Mouse (Mus musculus) hindbrain, embryonic 13.5 days (tissue): ENCODE results near the gene Zmym3. TPM values are rescaled to one million over a fixed set of nuclear protein-coding genes. Genes with fewer than 3 reads are reported as not detected.

Experiments used
- ATAC-seq: fragments of 200-750 bp; cut with Nextera tagmentation; 2 replicates; pipeline ENCODE4 v1.8.0; 2017; ENCODE audit warnings: moderate TSS enrichment; ENCODE audit not compliant: low FRiP score
- H3K27ac ChIP-seq: fragments of 300-500 bp; sonication (generic); 2 replicates; pipeline ENCODE4 v1.5.1; 2015; ENCODE audit warnings: inconsistent platforms, mild to moderate bottlenecking, moderate library complexity
- H3K27me3 ChIP-seq: fragments of 300-500 bp; sonication (generic); 2 replicates; pipeline ENCODE4 v1.6.1; 2015; ENCODE audit warnings: mild to moderate bottlenecking, inconsistent platforms
- H3K36me3 ChIP-seq: fragments of 300-500 bp; sonication (generic); 2 replicates; pipeline ENCODE4 v1.6.1; 2015; ENCODE audit warnings: mild to moderate bottlenecking, inconsistent platforms
- H3K4me1 ChIP-seq: fragments of 300-500 bp; sonication (generic); replicated peaks from 2 replicates; pipeline ENCODE4 v1.6.1; 2015; ENCODE audit warnings: inconsistent platforms
- H3K4me2 ChIP-seq: fragments of 300-500 bp; sonication (generic); 2 replicates; pipeline ENCODE4 v1.6.1; 2015; ENCODE audit warnings: inconsistent platforms, mild to moderate bottlenecking, moderate library complexity
- H3K4me3 ChIP-seq: fragments of 300-500 bp; sonication (generic); 2 replicates; pipeline ENCODE4 v1.5.1; 2015; ENCODE audit warnings: mild to moderate bottlenecking, inconsistent platforms
- H3K9ac ChIP-seq: fragments of 300-500 bp; sonication (generic); 2 replicates; pipeline ENCODE4 v1.6.1; 2015; ENCODE audit warnings: mild to moderate bottlenecking, inconsistent platforms
- H3K9me3 ChIP-seq: fragments of 300-500 bp; sonication (generic); 2 replicates; pipeline ENCODE4 v1.6.1; 2016; ENCODE audit warnings: inconsistent platforms
- WGBS: fragments of 180-500 bp; shearing (Covaris S2); methylation state at CpG from one replicate; pipeline ENCODE4 v1.1.7; 2015; 5-methylcytosine and 5-hydroxymethylcytosine counted together
- polyA plus RNA-seq: library from polyadenylated mRNA; unstranded; fragments of >200 nt; fragmentation: Nextera tagmentation; extraction: Ambion mirVana; gene quantifications from 2 replicates; pipeline ENCODE4 v1.2.1, GENCODE M21; 2015

Zmym3 gene
- polyA plus RNA-seq: 60.2 and 63.5 TPM in 2 replicates

- H3K4me2 ChIP-seq: peak within 1 kb of the TSS; percentile 58
- peaks cover 28% of the 10 kb centered on the region for H3K4me1 ChIP-seq
- no peak for ATAC-seq
- H3K27ac ChIP-seq: peak within 1 kb of the TSS; percentile 85
- no peaks in the 10 kb centered on the region for H3K9me3 ChIP-seq
- H3K27me3 ChIP-seq: no peaks in the 10 kb centered on the region
- peak within 1 kb of the TSS; percentile 53 for H3K4me3 ChIP-seq
- 30% methylated on average over 4 of the region's 4 CpGs for WGBS
- H3K9ac ChIP-seq: peak within 1 kb of the TSS; percentile 74
- H3K36me3 ChIP-seq: 0 out of 2 replicates have a peak, but pooled peaks cover 4% of the 10 kb centered on the region
These were observed at the start of gene Zmym3 for GRCm38 (mm10) chrX:101420700-101421095. TSS of gene Zmym3 (minus strand) at chrX:101420849.

GRCm38 (mm10) chrX:101451591-101451990 is 30.9 kb upstream of the Zmym3 start:
- ATAC-seq: no peak
- Histone ChIP-seq H3K4me3 (no peak overlapping the region), H3K27ac (no peak overlapping the region), H3K27me3 (no peaks in the 10 kb centered on the region), H3K36me3 (peaks cover 32% of the 10 kb centered on the region), H3K9me3 (no peaks in the 10 kb centered on the region), H3K4me1 (no peaks in the 10 kb centered on the region), H3K4me2 (no peak overlapping the region), H3K9ac (no peak overlapping the region)
- WGBS: 82% methylated on average over 3 of the region's 3 CpGs

DNA sequence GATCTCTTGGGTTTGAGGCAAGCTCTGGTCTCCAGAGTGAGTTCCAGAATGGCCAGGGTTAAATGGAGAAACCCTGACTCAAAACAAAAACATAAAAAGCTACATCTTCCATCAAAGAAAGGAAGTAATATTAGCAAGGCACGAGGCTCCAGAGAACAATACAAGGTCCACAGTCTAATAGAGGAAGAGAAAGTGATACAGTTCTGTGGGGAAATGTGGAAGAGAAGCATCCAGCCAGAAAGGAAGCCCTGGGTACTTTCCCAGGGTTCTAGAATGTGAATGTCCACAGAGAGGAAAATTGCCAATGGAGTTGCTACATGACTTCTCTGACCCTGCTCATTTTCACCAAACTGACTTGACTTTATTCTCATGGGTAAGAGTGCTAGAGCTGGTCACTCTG is 30.5 kb upstream of the Zmym3 start:
- Histone ChIP-seq H3K27ac (no peak overlapping the region), H3K4me3 (no peak overlapping the region), H3K4me2 (no peak overlapping the region), H3K36me3 (peaks cover 35% of the 10 kb centered on the region), H3K27me3 (no peaks in the 10 kb centered on the region), H3K9ac (no peak overlapping the region), H3K9me3 (no peaks in the 10 kb centered on the region), H3K4me1 (no peaks in the 10 kb centered on the region)
- ATAC-seq: no peak
- 56% methylated on average over 1 of the region's 1 CpGs for WGBS

DNA sequence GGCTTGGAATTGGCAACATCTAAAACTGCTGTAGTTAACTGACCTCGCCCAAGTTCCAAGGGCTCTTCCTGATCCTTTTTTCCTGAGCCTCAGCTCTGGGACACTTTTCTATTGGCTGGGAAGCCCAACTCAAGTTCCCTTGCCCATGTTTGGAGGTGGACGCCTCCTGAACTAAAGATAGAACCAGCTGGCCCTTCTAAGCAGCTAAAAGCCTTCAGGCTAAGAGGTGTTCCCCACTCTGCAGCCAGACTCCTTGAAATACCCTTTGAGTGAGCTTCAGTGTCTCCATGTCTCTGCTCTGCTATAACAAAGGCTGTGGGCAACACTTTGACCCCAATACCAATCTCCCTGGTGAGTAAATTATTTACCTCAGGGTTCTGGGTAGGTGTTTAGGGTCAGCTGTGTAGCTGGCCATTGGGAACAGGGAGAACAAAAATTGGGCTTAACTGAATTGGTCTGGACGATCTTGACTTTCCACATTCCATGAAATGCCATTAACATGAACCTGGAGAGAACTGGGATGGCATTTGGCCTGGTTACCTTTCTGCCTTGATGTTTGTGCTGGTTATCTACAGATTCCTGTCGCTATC is 28.3 kb upstream of the Zmym3 start, which contains the start of gene Itgb1bp2:
Gene Itgb1bp2, plus strand, starts transcription at position 203 of the 590 bp plus-strand sequence.
- Histone ChIP-seq H3K4me1 (no peaks in the 10 kb centered on the region), H3K27me3 (no peaks in the 10 kb centered on the region), H3K9ac (no peak within 1 kb of the TSS), H3K36me3 (peaks cover 55% of the 10 kb centered on the region), H3K9me3 (no peaks in the 10 kb centered on the region), H3K27ac (no peak within 1 kb of the TSS), H3K4me2 (no peak within 1 kb of the TSS), H3K4me3 (no peak within 1 kb of the TSS)
- 67% methylated on average over 4 of the region's 4 CpGs for WGBS
- ATAC-seq: no peak

DNA sequence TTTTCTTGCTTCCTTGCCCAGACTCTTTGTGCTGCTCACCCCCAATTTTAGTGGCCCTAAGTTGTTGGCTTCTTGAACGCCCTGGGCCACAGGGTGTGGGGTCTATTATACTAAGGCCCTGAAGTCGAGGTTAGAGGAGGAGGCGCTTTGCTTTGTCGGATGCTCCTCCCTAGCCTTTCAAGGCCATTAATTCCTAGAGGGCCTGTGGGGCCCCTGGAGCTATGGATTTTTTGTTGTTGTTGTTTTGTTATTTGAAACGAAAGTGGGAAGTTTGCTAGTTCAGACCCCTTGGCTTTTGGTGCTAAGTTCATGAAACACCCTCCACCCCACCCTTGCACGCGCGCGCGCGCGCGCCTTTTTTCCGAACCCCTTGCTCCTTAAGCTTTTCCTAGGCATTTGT is 9.3 kb upstream of the Zmym3 start:
- WGBS: 13% methylated on average over 14 of the region's 14 CpGs
- no peaks in the 10 kb centered on the region for H3K9me3 ChIP-seq
- peak; percentile 73 for ATAC-seq

DNA sequence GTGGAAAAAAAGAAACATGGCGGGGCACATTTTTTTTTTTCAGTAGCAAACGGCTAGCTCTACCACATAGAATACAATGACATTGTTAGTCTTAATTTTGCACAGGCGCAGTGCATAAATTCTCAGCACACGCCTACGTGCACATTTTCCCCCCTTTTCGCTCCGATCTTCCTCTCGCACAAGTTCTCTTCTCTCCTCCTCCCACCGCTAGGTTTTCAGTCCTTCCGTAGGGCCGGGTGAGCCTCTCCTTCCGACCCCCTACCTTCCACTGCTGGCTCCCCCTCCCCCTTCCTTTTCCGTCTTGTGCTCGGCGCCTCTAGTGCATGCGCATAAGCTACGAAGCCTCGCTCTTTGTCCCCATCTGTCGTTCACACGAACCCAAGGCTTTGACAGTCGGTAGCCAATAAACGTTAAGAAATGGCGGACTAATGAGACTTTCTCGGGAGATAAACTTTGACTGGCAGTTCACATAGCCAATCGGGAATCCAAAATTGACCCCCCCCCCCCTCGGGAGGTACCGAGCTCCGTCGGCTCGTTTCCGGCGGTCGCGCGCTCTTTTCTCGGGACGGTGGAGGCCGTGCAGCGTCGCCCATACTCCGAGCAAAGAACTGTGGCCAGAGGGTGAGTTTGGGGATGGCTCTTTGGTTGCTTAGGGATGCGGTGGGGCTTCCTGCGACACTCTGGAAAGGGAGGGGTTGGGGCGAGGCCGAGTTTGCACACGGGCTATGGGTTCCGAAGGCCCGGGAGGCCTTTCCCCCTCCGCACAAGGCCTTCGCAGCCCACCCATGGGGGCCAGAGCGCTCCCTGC is 8.7 kb upstream of the Zmym3 start, which contains the start of gene Nono:
Gene Nono, plus strand, starts transcription at position 177 of the 808 bp plus-strand sequence.
- 33% methylated on average over 50 of the region's 51 CpGs for WGBS
- peak within 1 kb of the TSS; percentile 57 for H3K4me2 ChIP-seq

More for the DNA sequence above, 9.3 kb upstream of the Zmym3 start:
- Histone ChIP-seq H3K4me2 (peak overlapping the region; percentile 57), H3K27me3 (no peaks in the 10 kb centered on the region), H3K27ac (peak overlapping the region; percentile 95), H3K36me3 (peaks cover 3% of the 10 kb centered on the region; the same call in 1 of the 2 replicates), H3K4me1 (peaks cover 20% of the 10 kb centered on the region), H3K4me3 (peak overlapping the region; percentile 62), H3K9ac (peak overlapping the region; percentile 81)

GRCm38 (mm10) chrX:101428785-101429141 is 8.1 kb upstream of the Zmym3 start:
- Histone ChIP-seq H3K27ac (peak overlapping the region; percentile 95), H3K9me3 (no peaks in the 10 kb centered on the region), H3K4me1 (peaks cover 20% of the 10 kb centered on the region), H3K36me3 (peaks cover 3% of the 10 kb centered on the region; the same call in 1 of the 2 replicates), H3K9ac (peak overlapping the region; percentile 24; the same call in 1 of the 2 replicates), H3K4me3 (peak overlapping the region; percentile 62), H3K27me3 (no peaks in the 10 kb centered on the region), H3K4me2 (peak overlapping the region; percentile 48)
- WGBS: 27% methylated on average over 7 of the region's 7 CpGs
- no peak for ATAC-seq

More for the DNA sequence above, 8.7 kb upstream of the Zmym3 start, which contains the start of gene Nono:
- Histone ChIP-seq H3K9me3 (no peaks in the 10 kb centered on the region), H3K4me3 (peak within 1 kb of the TSS; percentile 62), H3K36me3 (peaks cover 3% of the 10 kb centered on the region; the same call in 1 of the 2 replicates), H3K27ac (peak within 1 kb of the TSS; percentile 95), H3K27me3 (no peaks in the 10 kb centered on the region), H3K9ac (peak within 1 kb of the TSS; percentile 81), H3K4me1 (peaks cover 20% of the 10 kb centered on the region)
- peak; percentile 96 for ATAC-seq

GRCm38 (mm10) chrX:101427774-101428173 is 7.1 kb upstream of the Zmym3 start:
- 7% methylated on average over 1 of the region's 1 CpGs for WGBS

GRCm38 (mm10) chrX:101423462-101423861 is 2.8 kb upstream of the Zmym3 start:
- no peaks in the 10 kb centered on the region for H3K9me3 ChIP-seq
- 90% methylated on average over 2 of the region's 2 CpGs for WGBS
- peaks cover 11% of the 10 kb centered on the region for H3K4me1 ChIP-seq
- ATAC-seq: no peak
- H3K9ac ChIP-seq: no peak overlapping the region
- no peak overlapping the region for H3K4me3 ChIP-seq
- H3K27me3 ChIP-seq: no peaks in the 10 kb centered on the region
- H3K4me2 ChIP-seq: no peak overlapping the region
- H3K27ac ChIP-seq: no peak overlapping the region
- H3K36me3 ChIP-seq: no peaks in the 10 kb centered on the region

More at GRCm38 (mm10) chrX:101427774-101428173, 7.1 kb upstream of the Zmym3 start:
- H3K9me3 ChIP-seq: no peaks in the 10 kb centered on the region
- ATAC-seq: no peak
- no peaks in the 10 kb centered on the region for H3K27me3 ChIP-seq
- H3K4me3 ChIP-seq: no peak overlapping the region
- no peak overlapping the region for H3K27ac ChIP-seq
- no peak overlapping the region for H3K9ac ChIP-seq
- H3K4me2 ChIP-seq: no peak overlapping the region
- peaks cover 20% of the 10 kb centered on the region for H3K4me1 ChIP-seq
- peaks cover 3% of the 10 kb centered on the region; the same call in 1 of the 2 replicates for H3K36me3 ChIP-seq

DNA sequence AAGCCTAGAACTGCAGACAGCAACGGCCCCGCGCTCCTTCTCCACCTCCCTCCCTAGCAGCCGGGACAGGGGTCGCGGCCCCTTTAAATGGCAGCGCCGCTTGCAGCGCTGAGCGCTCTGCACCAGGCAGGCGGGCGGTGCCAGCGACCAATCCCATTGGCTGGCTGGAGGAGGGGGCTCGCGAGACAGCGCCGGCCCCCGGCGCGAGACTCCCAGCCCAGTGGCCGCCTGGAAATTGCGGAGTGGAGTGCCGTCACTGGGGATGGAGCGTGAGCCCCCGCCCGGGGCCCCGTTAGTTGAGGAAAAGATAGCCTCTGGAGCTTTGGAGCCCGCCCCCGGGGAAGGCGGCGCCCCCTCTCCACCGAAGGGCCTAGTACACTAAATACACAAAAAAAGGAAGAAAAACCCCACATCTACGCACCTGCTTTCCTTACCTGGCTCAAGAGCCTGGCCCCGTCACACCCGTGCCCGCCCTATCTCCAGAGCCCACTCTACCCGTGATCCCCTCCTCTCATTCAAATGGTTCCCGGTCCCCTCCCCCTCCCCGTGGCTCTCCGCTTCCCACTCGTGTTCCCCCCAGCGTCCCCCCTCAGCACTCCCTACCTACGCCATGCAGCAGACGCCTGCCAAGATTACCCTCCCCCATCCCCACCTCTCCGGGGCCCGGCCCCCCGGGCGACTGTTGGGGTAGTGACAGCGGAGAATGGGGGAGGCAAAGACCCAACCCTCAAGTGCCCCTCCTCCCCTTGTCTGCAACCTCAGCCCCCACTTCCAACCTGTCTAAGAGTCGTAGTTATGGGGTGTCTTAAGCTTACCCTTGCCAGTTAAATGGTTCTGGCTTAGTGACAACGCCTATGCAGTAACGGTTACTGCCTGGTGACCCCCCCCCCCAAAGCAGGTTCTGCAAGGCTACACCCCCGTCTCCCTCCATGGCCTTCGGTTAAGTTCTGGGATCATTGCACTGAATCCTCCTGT is 637 bp downstream of the Zmym3 start:
- peaks cover 28% of the 10 kb centered on the region for H3K4me1 ChIP-seq
- H3K9me3 ChIP-seq: no peaks in the 10 kb centered on the region
- WGBS: 12% methylated on average over 50 of the region's 54 CpGs
- peak overlapping the region; percentile 74 for H3K9ac ChIP-seq
- peak overlapping the region; percentile 53 for H3K4me3 ChIP-seq
- peak overlapping the region; percentile 66 for H3K4me2 ChIP-seq
- no peaks in the 10 kb centered on the region for H3K27me3 ChIP-seq
- H3K36me3 ChIP-seq: peaks cover 11% of the 10 kb centered on the region; the same call in 1 of the 2 replicates
- H3K27ac ChIP-seq: peak overlapping the region; percentile 85
- ATAC-seq: peak; percentile 97

GRCm38 (mm10) chrX:101418946-101419724 is 1.5 kb downstream of the Zmym3 start:
- H3K27ac ChIP-seq: peak overlapping the region; percentile 85
- ATAC-seq: peak; percentile 41
- no peaks in the 10 kb centered on the region for H3K9me3 ChIP-seq
- H3K4me2 ChIP-seq: peak overlapping the region; percentile 66
- 16% methylated on average over 36 of the region's 36 CpGs for WGBS
- peak overlapping the region; percentile 53 for H3K4me3 ChIP-seq
- H3K27me3 ChIP-seq: no peaks in the 10 kb centered on the region
- peaks cover 28% of the 10 kb centered on the region for H3K4me1 ChIP-seq
- H3K9ac ChIP-seq: peak overlapping the region; percentile 74
- peaks cover 18% of the 10 kb centered on the region for H3K36me3 ChIP-seq
